Mouse (Mus musculus) embryonic facial prominence, embryonic 11.5 days (tissue): ENCODE results near the gene Defb48. TPM values are rescaled to one million over a fixed set of nuclear protein-coding genes. Genes with fewer than 3 reads are reported as not detected.

ENCODE experiments used
- polyA plus RNA-seq: library from polyadenylated mRNA; unstranded; fragments of >200 nt; fragmentation: Nextera tagmentation; extraction: Ambion mirVana; gene quantifications from 2 replicates; pipeline ENCODE4 v1.2.1, GENCODE M21; 2014

Gene Defb48
- polyA plus RNA-seq, 1 experiment from 2014 or later: not detected

Other genes with a start within 250 kb of the Defb48 start
- gene Ints6, start 223.3 kb downstream of the Defb48 start, polyA plus RNA-seq: 24.2 and 26.9 TPM in 2 replicates
- gene Wdfy2, start 146.8 kb downstream of the Defb48 start, polyA plus RNA-seq: 12.2 and 13.3 TPM in 2 replicates
- not detected in 2 replicates for gene Defb47, start 13.6 kb upstream of the Defb48 start, polyA plus RNA-seq
- not detected in 2 replicates for gene Defb43, start 27.3 kb upstream of the Defb48 start, polyA plus RNA-seq
- gene Defb42, start 62.5 kb upstream of the Defb48 start, polyA plus RNA-seq: not detected in 2 replicates
- gene Defb30, start 65.5 kb upstream of the Defb48 start, polyA plus RNA-seq: not detected in 2 replicates